Mouse (Mus musculus) kidney, postnatal 0 days (tissue): Measurements from ENCODE around the gene Csad. TPM values are rescaled to one million over a fixed set of nuclear protein-coding genes. Genes with fewer than 3 reads are reported as not detected.

Experiments used
- ATAC-seq: fragments of 200-750 bp; cut with Nextera tagmentation; replicated peaks from 2 replicates; pipeline ENCODE4 v1.8.0; 2017; ENCODE audit warnings: low read depth, moderate number of reproducible peaks, moderate TSS enrichment, moderate library complexity; ENCODE audit not compliant: low FRiP score
- DNase-seq: peaks from one replicate; pipeline ENCODE4 v3.0.0-alpha.2; 2016; ENCODE audit warnings: low spot score
- H3K27ac ChIP-seq: fragments of 300-500 bp; sonication (generic); 2 replicates; pipeline ENCODE4 v1.5.1; 2014; ENCODE audit warnings: mild to moderate bottlenecking
- H3K27me3 ChIP-seq: fragments of 300-500 bp; sonication (generic); 2 replicates; pipeline ENCODE4 v1.6.1; 2014; ENCODE audit warnings: low read length, mixed read lengths; ENCODE audit not compliant: insufficient read depth
- H3K36me3 ChIP-seq: fragments of 300-500 bp; sonication (generic); 2 replicates; pipeline ENCODE4 v1.6.1; 2014; ENCODE audit warnings: low read length, mixed read lengths; ENCODE audit not compliant: insufficient read depth
- H3K4me1 ChIP-seq: fragments of 300-500 bp; sonication (generic); replicated peaks from 2 replicates; pipeline ENCODE4 v1.6.1; 2014; ENCODE audit warnings: antibody characterized with exemption, low read length, mixed read lengths; ENCODE audit not compliant: insufficient read depth
- H3K4me2 ChIP-seq: fragments of 300-500 bp; sonication (generic); 2 replicates; pipeline ENCODE4 v1.6.1; 2014; ENCODE audit warnings: mild to moderate bottlenecking, low read length, moderate library complexity, mixed read lengths
- H3K4me3 ChIP-seq: fragments of 300-500 bp; sonication (generic); replicated peaks from 2 replicates; pipeline ENCODE4 v1.5.1; 2014; ENCODE audit warnings: low read depth, low read length
- H3K9ac ChIP-seq: fragments of 300-500 bp; sonication (generic); 2 replicates; pipeline ENCODE4 v1.6.1; 2014; ENCODE audit warnings: low read depth, low read length
- H3K9me3 ChIP-seq: fragments of 300-500 bp; sonication (generic); replicated peaks from 2 replicates; pipeline ENCODE4 v1.6.1; 2016; ENCODE audit warnings: low read length, inconsistent platforms, mixed read lengths
- CTCF ChIP-seq: IDR thresholded peaks from 2 replicates; pipeline ENCODE4 v1.5.1; 2016; ENCODE audit warnings: antibody characterized with exemption, low read depth, mild to moderate bottlenecking, moderate library complexity
- WGBS: fragments of 180-500 bp; shearing (Covaris S2); extraction: QIAGEN DNeasy Blood & Tissue Kit; methylation state at CpG from one replicate; pipeline ENCODE4 v1.1.7; 2014; 5-methylcytosine and 5-hydroxymethylcytosine counted together
- polyA plus RNA-seq: library from polyadenylated mRNA; unstranded; fragments of >200 nt; fragmentation: Nextera tagmentation; extraction: Ambion mirVana; gene quantifications from 2 replicates; pipeline ENCODE4 v1.2.1, GENCODE M21; 2015

The Csad gene
- polyA plus RNA-seq, 1 experiment from 2014 or later = 142 TPM

DNA sequence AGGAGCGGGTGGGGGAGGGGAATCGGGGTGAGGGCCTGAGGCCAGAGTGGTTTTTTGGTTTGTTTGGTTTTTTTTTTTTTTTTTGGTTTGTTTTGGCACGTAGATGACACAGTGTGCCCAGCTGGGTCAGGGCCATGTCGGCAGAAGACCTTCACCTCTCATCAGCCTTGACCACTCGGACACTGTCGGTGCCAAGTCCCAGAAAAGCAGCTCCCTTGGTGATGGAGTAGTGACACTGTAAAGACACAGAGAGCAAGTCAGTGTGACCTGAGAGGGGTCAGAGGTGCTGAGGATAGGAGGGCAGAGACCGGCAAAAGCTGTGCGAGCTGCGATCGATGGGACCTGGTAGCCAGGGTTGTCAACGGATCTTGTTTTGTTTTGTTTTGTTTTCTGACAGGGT lies 18.3 kb downstream of the Csad start:
- H3K4me2 ChIP-seq = no peak overlapping the region
- no peak for TF ChIP-seq CTCF
- H3K9me3 ChIP-seq = no peaks in the 10 kb centered on the region
- 73% methylated on average over 11 of the region's 11 CpGs for WGBS
- no peak overlapping the region for H3K9ac ChIP-seq
- no peak overlapping the region for H3K4me3 ChIP-seq
- no peak overlapping the region for H3K27ac ChIP-seq
- H3K4me1 ChIP-seq = peaks cover 7% of the 10 kb centered on the region; the same call in 1 of the 2 replicates
- H3K27me3 ChIP-seq = no peaks in the 10 kb centered on the region
- DNase-seq (no peak), ATAC-seq (no peak)
- H3K36me3 ChIP-seq = 0 out of 2 replicates have a peak, but pooled peaks cover 7% of the 10 kb centered on the region

DNA sequence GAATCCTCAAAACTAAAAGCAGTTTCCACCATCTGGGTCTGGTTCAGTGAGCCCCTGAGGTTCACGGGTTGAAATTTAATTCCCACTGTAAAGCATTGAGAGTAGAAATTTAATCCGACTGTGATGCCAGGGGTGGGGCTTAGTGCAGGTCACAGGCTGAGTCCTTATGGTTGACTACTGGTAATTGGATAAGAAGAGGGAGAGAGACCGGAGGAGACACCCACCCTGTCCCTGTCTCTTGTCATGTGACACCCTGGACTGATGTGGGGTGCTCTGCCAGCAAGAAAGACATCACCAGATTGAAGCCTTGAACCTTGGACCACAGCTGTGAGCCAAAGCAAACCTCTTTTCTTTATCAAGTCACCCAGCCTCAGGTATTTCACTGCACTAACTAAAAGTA lies 21.4 kb downstream of the Csad start:
- 0 out of 2 replicates have a peak, but pooled peaks cover 7% of the 10 kb centered on the region for H3K36me3 ChIP-seq
- no peaks in the 10 kb centered on the region for H3K9me3 ChIP-seq
- H3K4me2 ChIP-seq = no peak overlapping the region
- no peak overlapping the region for H3K4me3 ChIP-seq
- no peak overlapping the region for H3K27ac ChIP-seq
- 50% methylated on average over 3 of the region's 3 CpGs for WGBS
- H3K27me3 ChIP-seq = no peaks in the 10 kb centered on the region
- ATAC-seq (peak; percentile 73), DNase-seq (peak; percentile 63)
- 0 out of 2 replicates have a peak, but pooled peaks cover 6% of the 10 kb centered on the region for H3K4me1 ChIP-seq
- no peak for TF ChIP-seq CTCF
- H3K9ac ChIP-seq = no peak overlapping the region

GRCm38 (mm10) chr15:102179924-102180323 lies 24.6 kb downstream of the Csad start:
- Histone ChIP-seq H3K4me3 (no peak overlapping the region), H3K9me3 (no peaks in the 10 kb centered on the region), H3K4me2 (no peak overlapping the region), H3K36me3 (0 out of 2 replicates have a peak, but pooled peaks cover 5% of the 10 kb centered on the region), H3K4me1 (no peaks in the 10 kb centered on the region), H3K9ac (no peak overlapping the region), H3K27ac (no peak overlapping the region), H3K27me3 (no peaks in the 10 kb centered on the region)
- WGBS = 79% methylated on average over 14 of the region's 14 CpGs
- ATAC-seq = no peak
- no peak for TF ChIP-seq CTCF
- no peak for DNase-seq

DNA sequence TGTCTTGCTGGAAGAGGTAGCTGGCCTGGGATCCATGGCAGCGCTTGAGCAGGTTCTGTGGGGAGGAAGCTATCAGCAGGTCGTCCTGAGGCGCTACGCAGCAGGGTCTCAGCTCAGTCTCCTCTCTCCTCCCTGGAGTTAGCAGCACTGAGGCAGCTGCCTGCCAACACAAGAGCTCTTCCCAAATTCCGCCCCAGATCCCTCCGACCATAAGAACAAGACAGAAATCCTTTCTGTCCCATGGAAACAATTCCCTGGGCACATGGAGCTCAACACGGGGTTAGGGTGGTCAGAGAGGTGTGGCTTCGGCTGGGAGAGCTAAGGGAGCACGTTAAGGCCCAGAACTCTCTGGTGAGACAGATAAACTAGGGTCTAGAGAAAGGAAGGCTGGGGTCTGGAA lies 25.4 kb downstream of the Csad start:
- 85% methylated on average over 9 of the region's 9 CpGs for WGBS
- no peak for TF ChIP-seq CTCF
- no peak overlapping the region for H3K9ac ChIP-seq
- ATAC-seq (no peak), DNase-seq (no peak)
- no peaks in the 10 kb centered on the region for H3K4me1 ChIP-seq
- no peaks in the 10 kb centered on the region for H3K27me3 ChIP-seq
- H3K9me3 ChIP-seq = no peaks in the 10 kb centered on the region
- H3K36me3 ChIP-seq = 0 out of 2 replicates have a peak, but pooled peaks cover 5% of the 10 kb centered on the region
- H3K4me2 ChIP-seq = no peak overlapping the region
- H3K27ac ChIP-seq = no peak overlapping the region
- no peak overlapping the region for H3K4me3 ChIP-seq

GRCm38 (mm10) chr15:102178279-102178678 lies 26.2 kb downstream of the Csad start:
- H3K4me2 ChIP-seq = no peak overlapping the region
- H3K27ac ChIP-seq = no peak overlapping the region
- no peak overlapping the region for H3K4me3 ChIP-seq
- 0 out of 2 replicates have a peak, but pooled peaks cover 5% of the 10 kb centered on the region for H3K36me3 ChIP-seq
- 11% methylated on average over 6 of the region's 6 CpGs for WGBS
- no peaks in the 10 kb centered on the region for H3K4me1 ChIP-seq
- peak; percentile 72 for DNase-seq
- peak; percentile 94 for TF ChIP-seq CTCF
- H3K9me3 ChIP-seq = no peaks in the 10 kb centered on the region
- H3K27me3 ChIP-seq = no peaks in the 10 kb centered on the region
- ATAC-seq = peak; percentile 47
- no peak overlapping the region for H3K9ac ChIP-seq

GRCm38 (mm10) chr15:102177417-102177816 lies 27.1 kb downstream of the Csad start:
- no peak overlapping the region for H3K27ac ChIP-seq
- 78% methylated on average over 8 of the region's 8 CpGs for WGBS
- no peak overlapping the region for H3K4me2 ChIP-seq
- H3K9ac ChIP-seq = no peak overlapping the region
- no peaks in the 10 kb centered on the region for H3K27me3 ChIP-seq
- ATAC-seq (no peak), DNase-seq (no peak)
- no peak overlapping the region for H3K4me3 ChIP-seq
- no peak for TF ChIP-seq CTCF
- H3K36me3 ChIP-seq = 0 out of 2 replicates have a peak, but pooled peaks cover 5% of the 10 kb centered on the region
- no peaks in the 10 kb centered on the region for H3K9me3 ChIP-seq
- H3K4me1 ChIP-seq = no peaks in the 10 kb centered on the region
